Mouse (Mus musculus): Measurements from ENCODE around the gene Cdc42bpb. TPM values are rescaled to one million over a fixed set of nuclear protein-coding genes. Genes with fewer than 3 reads are reported as not detected.
A peak's percentile ranks its signal among the peaks of the same experiment; 100 is the strongest.

Gene Cdc42bpb
- polyA plus RNA-seq, 1 experiment from 2014 or later = 35.0 TPM

DNA sequence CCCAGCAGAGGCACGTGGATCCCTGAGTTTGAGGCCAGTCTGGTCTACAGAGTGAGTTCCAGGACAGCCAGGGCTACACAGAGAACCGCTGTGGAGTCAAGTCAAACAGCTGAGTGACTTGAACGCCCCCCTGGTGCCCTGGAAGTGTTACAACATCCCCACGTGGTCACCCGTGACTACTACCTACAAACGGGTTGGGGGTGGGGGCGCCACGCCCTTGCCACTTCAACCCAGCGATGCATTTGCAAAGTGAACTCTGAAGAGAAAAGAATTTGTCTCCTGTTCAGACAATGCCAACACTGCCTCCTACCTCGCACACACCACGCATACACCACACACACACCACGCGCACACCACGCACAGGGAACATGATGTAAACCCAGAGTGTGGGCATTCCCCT, 67.6 kb downstream of the Cdc42bpb start:
- H3K4me1 ChIP-seq = no peaks in the 10 kb centered on the region
- H3K4me3 ChIP-seq = no peak overlapping the region
- no peak for ATAC-seq (ENCODE audit: insufficient number of reproducible peaks, insufficient read depth, low FRiP score, low TSS enrichment)
- no peak overlapping the region for H3K9ac ChIP-seq
- H3K4me2 ChIP-seq (replicated peaks) = no peak overlapping the region
- H3K9me3 ChIP-seq = no peaks in the 10 kb centered on the region
- no peak overlapping the region for H3K27ac ChIP-seq
- H3K36me3 ChIP-seq = peaks cover 94% of the 10 kb centered on the region
- 87% methylated on average over 14 of the region's 14 CpGs for WGBS
- no peaks in the 10 kb centered on the region for H3K27me3 ChIP-seq

DNA sequence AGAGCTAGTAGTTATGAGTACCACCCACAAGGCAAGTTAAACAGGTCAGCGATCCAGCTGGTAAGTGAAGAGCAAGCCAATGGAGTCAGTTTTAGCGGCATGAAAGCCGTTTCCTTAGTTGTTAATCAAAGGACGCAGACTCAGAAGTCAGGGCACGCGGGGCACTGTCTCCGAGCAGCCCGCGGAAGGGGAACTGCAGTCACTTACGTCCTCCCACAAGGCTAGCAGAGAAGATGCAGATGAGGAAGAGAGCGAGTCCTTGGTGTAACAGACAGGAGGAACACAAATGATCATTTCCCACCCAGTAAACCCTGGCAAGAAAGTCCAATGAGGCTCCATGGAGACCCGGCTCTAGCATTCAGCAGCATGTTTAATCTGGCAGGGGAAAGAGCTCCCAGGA, 68.3 kb downstream of the Cdc42bpb start:
- H3K4me2 ChIP-seq (replicated peaks) = no peak overlapping the region
- H3K4me1 ChIP-seq = no peaks in the 10 kb centered on the region
- peaks cover 96% of the 10 kb centered on the region for H3K36me3 ChIP-seq
- H3K27ac ChIP-seq = no peak overlapping the region
- 90% methylated on average over 12 of the region's 12 CpGs for WGBS
- no peak overlapping the region for H3K4me3 ChIP-seq
- no peak overlapping the region for H3K9ac ChIP-seq
- no peak for ATAC-seq (ENCODE audit: insufficient number of reproducible peaks, insufficient read depth, low FRiP score, low TSS enrichment)
- no peaks in the 10 kb centered on the region for H3K9me3 ChIP-seq
- no peaks in the 10 kb centered on the region for H3K27me3 ChIP-seq

DNA sequence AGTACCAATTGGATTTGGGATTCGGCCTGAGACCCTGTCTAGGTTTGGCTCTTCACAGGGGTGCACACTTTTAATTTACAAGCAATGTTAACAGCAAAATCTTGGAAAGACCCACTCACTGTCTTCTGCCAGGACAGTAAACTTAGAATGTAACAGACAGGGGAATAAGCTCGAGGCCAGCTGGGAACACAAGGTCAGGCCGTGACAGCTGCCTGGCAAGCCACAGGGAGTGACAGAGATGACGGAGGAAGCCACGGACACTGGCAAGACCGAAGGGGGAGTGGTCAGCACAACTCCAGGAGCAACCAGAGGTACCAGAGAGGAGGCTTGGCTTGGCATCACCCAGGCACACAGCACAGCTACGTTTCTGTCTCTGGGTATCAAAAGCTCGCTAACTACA, 70.7 kb downstream of the Cdc42bpb start:
- Histone ChIP-seq H3K4me1 (no peaks in the 10 kb centered on the region), H3K36me3 (peaks cover 95% of the 10 kb centered on the region), H3K27me3 (no peaks in the 10 kb centered on the region), H3K4me2 (replicated peaks) (no peak overlapping the region), H3K4me3 (no peak overlapping the region), H3K9ac (no peak overlapping the region), H3K9me3 (no peaks in the 10 kb centered on the region), H3K27ac (no peak overlapping the region)
- ATAC-seq (ENCODE audit: insufficient number of reproducible peaks, insufficient read depth, low FRiP score, low TSS enrichment) = no peak
- 86% methylated on average over 8 of the region's 8 CpGs for WGBS

DNA sequence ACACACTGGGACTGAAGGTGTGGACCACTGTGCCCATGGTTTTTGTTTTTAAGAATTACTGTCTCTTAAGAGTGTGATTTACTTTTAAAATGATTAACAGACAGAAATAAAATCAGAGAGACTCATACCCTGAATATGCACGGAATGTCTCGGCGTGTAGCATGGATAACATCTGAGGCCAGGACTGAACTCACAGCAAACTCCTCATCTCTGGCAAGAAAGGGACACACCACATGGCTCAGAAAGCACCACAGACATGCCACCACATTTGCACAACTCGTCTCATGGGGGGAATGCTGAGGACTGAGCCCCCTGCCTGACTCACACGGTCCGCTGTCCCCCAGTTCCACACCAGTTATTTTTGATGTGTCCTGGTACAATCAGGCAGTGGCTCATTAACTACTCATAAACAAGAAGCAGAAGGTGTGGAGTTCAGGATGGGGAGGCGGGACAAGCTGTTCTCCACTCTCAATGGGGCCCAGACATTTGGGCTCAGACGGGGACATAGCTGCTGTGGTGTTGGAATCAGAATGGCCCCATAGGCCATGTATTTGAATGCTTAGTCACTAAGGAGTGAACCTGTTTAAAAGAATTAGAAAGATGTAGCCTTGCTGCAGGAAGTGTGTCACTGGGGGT, 73.7 kb downstream of the Cdc42bpb start:
- Histone ChIP-seq H3K27ac (no peak overlapping the region), H3K4me3 (no peak overlapping the region), H3K36me3 (peaks cover 91% of the 10 kb centered on the region), H3K4me2 (replicated peaks) (no peak overlapping the region), H3K27me3 (no peaks in the 10 kb centered on the region), H3K4me1 (no peaks in the 10 kb centered on the region), H3K9ac (no peak overlapping the region), H3K9me3 (no peaks in the 10 kb centered on the region)
- no peak for ATAC-seq (ENCODE audit: insufficient number of reproducible peaks, insufficient read depth, low FRiP score, low TSS enrichment)
- 92% methylated on average over 8 of the region's 8 CpGs for WGBS

DNA sequence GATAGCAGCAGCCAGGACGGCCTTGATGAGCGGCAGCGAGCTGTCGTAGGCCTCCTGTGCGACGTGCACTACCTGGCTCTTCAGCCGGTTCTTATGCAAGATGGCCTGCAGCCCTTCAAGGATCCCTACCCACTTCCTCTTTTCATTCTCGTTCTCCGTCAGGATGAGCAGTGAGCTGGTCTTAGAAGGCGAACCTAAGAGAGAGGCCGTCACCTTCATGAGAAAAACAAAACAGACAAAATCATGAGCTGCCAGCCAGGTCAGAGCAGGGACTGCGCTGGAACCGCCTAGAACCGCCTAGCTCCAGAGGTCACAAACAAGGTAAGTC, 75.5 kb downstream of the Cdc42bpb start:
- ATAC-seq (ENCODE audit: insufficient number of reproducible peaks, insufficient read depth, low FRiP score, low TSS enrichment) = no peak
- Histone ChIP-seq H3K4me3 (no peak overlapping the region), H3K27me3 (no peaks in the 10 kb centered on the region), H3K36me3 (peaks cover 92% of the 10 kb centered on the region), H3K4me2 (replicated peaks) (no peak overlapping the region), H3K4me1 (no peaks in the 10 kb centered on the region), H3K9ac (no peak overlapping the region), H3K27ac (no peak overlapping the region), H3K9me3 (no peaks in the 10 kb centered on the region)
- 94% methylated on average over 14 of the region's 14 CpGs for WGBS

DNA sequence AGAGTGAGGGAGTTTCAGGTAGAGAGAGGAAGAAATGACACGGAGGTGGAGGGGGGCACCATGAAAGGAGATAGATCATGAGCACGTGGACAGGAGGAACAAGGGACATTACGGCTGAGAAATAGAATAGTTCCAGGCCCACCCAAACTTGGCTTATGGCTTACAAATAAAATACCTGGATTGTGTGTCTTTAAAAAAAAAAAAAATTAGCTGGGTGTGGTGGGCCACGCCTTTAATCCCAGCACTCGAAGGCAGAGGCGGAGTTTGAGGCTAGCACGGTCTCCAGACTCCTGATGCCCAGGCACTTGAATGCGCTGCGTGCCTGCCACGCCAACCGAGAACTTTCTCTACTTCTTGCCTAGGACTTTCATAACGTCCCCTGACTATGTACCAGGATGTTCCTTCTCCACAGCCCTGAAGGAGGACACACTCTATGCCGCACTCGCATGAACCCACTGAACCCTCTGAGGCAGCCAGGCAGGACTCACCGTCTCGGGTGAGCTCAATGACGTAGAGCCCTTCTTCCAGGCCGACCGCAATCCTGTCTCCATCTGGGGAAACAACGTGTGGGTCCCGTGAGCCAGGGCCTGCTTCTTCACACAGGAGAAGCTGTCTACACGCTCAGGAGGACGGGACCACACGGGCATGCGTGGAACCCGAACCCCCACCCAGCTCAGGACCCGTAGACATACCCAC, 76.0 kb downstream of the Cdc42bpb start:
- Histone ChIP-seq H3K9me3 (no peaks in the 10 kb centered on the region), H3K27me3 (no peaks in the 10 kb centered on the region), H3K4me1 (no peaks in the 10 kb centered on the region), H3K9ac (no peak overlapping the region), H3K36me3 (peaks cover 92% of the 10 kb centered on the region), H3K4me3 (no peak overlapping the region), H3K27ac (no peak overlapping the region), H3K4me2 (replicated peaks) (no peak overlapping the region)
- WGBS = 94% methylated on average over 27 of the region's 27 CpGs
- no peak for ATAC-seq (ENCODE audit: insufficient number of reproducible peaks, insufficient read depth, low FRiP score, low TSS enrichment)

DNA sequence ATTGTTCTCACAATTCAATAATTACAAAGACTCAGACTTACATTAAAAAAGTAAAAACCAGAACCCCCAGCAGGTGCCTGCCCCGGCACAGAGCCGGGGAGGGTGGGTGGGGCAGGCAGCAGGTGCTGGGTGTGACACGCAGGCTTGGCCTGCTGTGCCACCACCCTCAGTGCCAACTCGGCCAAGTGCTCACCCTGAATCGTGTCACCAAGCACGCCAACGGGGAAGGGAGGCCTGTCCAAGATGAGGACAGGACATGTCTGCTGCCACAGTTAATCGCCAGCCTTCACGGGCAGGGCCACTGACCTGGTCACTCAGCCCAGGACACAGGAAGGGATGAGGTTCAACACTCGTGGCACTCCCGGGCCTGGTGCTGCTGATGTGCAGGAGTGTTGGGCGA, 84.5 kb downstream of the Cdc42bpb start:
- Histone ChIP-seq H3K4me2 (replicated peaks) (no peak overlapping the region), H3K4me1 (peaks cover 5% of the 10 kb centered on the region; the same call in 1 of the 2 replicates), H3K4me3 (no peak overlapping the region), H3K9me3 (no peaks in the 10 kb centered on the region; the same call in 1 of the 2 replicates), H3K9ac (no peak overlapping the region), H3K27ac (no peak overlapping the region), H3K27me3 (no peaks in the 10 kb centered on the region), H3K36me3 (peaks cover 69% of the 10 kb centered on the region)
- ATAC-seq (ENCODE audit: insufficient number of reproducible peaks, insufficient read depth, low FRiP score, low TSS enrichment) = no peak
- WGBS = 93% methylated on average over 12 of the region's 12 CpGs

DNA sequence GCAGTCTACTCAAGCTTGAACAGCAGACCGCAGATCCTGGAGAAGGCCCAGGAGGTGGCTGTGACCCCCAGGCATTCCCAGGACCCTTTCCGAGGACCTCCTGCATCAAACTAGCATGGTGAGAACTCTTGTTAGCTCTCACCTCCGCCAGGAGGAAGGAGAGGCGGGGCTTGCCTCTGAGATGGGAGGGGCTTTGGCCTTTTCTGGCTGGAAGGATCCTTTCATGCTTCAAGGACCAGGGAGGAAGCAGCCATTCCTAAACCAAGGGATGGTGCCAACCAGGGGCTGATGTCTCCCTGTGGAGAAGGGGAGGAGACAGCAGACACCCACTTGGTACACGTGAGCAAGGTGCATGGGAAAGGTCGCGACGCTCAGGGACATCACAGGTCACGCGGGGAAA, 93.0 kb downstream of the Cdc42bpb start:
- Histone ChIP-seq H3K4me1 (peaks cover 17% of the 10 kb centered on the region), H3K4me3 (peak overlapping the region; percentile 15), H3K27me3 (no peaks in the 10 kb centered on the region), H3K4me2 (replicated peaks) (peak overlapping the region; percentile 40), H3K9ac (no peak overlapping the region), H3K36me3 (no peaks in the 10 kb centered on the region), H3K27ac (no peak overlapping the region), H3K9me3 (no peaks in the 10 kb centered on the region)
- WGBS = 19% methylated on average over 10 of the region's 10 CpGs
- ATAC-seq (ENCODE audit: insufficient number of reproducible peaks, insufficient read depth, low FRiP score, low TSS enrichment) = no peak

DNA sequence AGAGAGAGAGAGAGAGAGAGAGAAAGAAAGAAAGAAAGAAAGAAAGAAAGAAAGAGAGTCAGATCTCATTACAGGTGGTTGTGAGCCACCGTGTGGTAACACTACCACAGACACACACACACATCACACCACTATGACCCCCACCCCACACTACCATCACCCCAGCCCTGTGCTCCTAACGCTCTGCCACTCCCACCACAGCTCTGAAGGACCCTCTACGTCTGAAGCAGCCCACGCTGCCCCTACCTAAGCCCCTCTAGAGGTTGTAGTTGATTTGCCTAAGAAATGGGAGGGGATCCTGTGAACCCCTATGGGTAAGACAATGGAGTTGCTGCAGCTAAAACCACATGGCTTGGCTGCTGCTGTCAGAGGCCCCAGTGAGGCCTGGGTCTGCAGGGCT, 93.9 kb downstream of the Cdc42bpb start:
- ATAC-seq (ENCODE audit: insufficient number of reproducible peaks, insufficient read depth, low FRiP score, low TSS enrichment) = no peak
- H3K9ac ChIP-seq = no peak overlapping the region
- 73% methylated on average over 4 of the region's 4 CpGs for WGBS
- no peaks in the 10 kb centered on the region for H3K27me3 ChIP-seq
- H3K9me3 ChIP-seq = no peaks in the 10 kb centered on the region
- H3K27ac ChIP-seq = no peak overlapping the region
- no peaks in the 10 kb centered on the region for H3K36me3 ChIP-seq
- H3K4me2 ChIP-seq (replicated peaks) = no peak overlapping the region
- H3K4me3 ChIP-seq = no peak overlapping the region
- H3K4me1 ChIP-seq = peaks cover 12% of the 10 kb centered on the region

DNA sequence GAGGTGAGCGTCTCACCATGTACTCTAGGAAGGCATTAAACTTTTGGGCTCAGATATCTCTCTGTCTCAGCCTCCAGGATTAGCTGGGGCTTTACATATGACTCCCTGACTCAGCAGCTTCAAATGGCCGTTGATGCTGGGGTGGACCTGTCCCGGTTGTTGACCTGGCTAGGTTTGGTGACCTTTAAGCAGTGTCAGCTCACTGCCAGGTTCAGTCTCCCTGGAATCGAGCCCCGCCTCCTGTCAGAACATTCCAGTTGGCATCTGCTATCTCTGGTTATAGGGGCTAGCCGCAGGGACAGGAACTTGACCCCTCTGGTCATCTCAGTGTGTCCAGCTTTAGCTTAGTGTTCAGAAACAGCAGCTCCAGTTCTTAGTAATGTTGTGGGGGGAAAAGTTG, 101.1 kb downstream of the Cdc42bpb start:
- Histone ChIP-seq H3K9me3 (no peaks in the 10 kb centered on the region), H3K4me1 (peaks cover 20% of the 10 kb centered on the region), H3K9ac (no peak overlapping the region), H3K4me3 (no peak overlapping the region), H3K4me2 (replicated peaks) (no peak overlapping the region), H3K27me3 (peaks cover 64% of the 10 kb centered on the region), H3K36me3 (no peaks in the 10 kb centered on the region), H3K27ac (no peak overlapping the region)
- no peak for ATAC-seq (ENCODE audit: insufficient number of reproducible peaks, insufficient read depth, low FRiP score, low TSS enrichment)
- 52% methylated on average over 6 of the region's 6 CpGs for WGBS

DNA sequence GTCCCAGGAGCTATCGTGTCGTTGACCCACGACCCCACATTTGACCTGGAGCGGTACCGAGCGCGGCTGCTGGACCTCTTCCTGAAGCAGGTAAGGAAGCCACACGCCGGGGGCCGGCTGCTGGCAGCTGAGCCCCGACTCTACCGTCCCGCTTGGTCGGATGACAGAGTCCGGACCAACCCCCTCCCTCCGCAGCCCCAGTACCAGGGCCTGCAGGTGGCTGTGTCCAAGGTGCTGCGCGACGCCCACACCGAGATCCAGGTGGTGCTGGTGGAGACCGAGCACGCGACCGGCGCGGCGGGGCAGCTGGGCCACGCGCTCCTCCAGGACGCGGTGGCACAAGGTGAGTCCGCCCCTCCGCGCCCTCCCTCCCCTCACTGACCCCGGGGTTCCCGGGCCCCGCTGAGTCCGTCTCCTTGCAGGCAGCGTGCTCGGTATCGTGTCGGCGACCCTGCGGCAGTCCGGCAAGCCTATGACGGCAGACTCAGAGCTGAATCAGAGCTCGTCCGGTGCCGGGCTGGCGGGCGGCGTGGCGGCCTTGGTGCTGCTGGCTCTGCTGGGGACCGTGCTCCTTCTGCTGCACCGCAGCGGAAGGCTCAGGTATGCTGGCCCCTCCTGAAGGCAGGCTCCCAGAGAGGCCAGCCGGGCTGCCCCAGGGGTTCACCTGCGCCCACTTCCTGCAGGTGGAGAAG, 102.2 kb downstream of the Cdc42bpb start:
- no peak overlapping the region for H3K27ac ChIP-seq
- 1% methylated on average over 58 of the region's 58 CpGs for WGBS
- no peaks in the 10 kb centered on the region for H3K9me3 ChIP-seq
- peak overlapping the region; percentile 48; the same call in 1 of the 2 replicates for H3K9ac ChIP-seq
- H3K27me3 ChIP-seq = peaks cover 74% of the 10 kb centered on the region
- H3K36me3 ChIP-seq = no peaks in the 10 kb centered on the region
- ATAC-seq (ENCODE audit: insufficient number of reproducible peaks, insufficient read depth, low FRiP score, low TSS enrichment) = no peak
- H3K4me1 ChIP-seq = peaks cover 20% of the 10 kb centered on the region
- H3K4me3 ChIP-seq = peak overlapping the region; percentile 45
- H3K4me2 ChIP-seq (replicated peaks) = peak overlapping the region; percentile 86

Measured in embryonic facial prominence, embryonic 12.5 days (tissue).